ENCODE assay signal across 12 mouse cellular contexts in genomic region chr7:12040664-12041063, GRCm38 (mm10).
"Had no signal": no experiment of that assay in that cellular context is flagged by ENCODE, and none has a peak within 500 bp of the region (broad histone marks: within the 10 kb centered on the region; RNA-seq: fewer than 3 reads in every experiment).

No protein-coding gene starts in this region.

- DNase-seq: retina, postnatal 1 day; right cerebral cortex, adult 18-20 months; right cerebral cortex, postnatal 14 days; right cerebral cortex, postnatal 25 days; right cerebral cortex, postnatal 4 days; spleen, adult 18-20 months; thymus, adult 18-20 months; thymus, adult 2 months; thymus, postnatal 14 days; thymus, postnatal 25 days; thymus, postnatal 36 days; thymus, postnatal 4 days had no signal
